Mouse (Mus musculus) mature B cell (primary cell): ENCODE measurements around the gene Apip.

Experiments used
- in situ Hi-C: fragments of 300-500 bp; cut with MboI; formaldehyde crosslinking; loops from 2 replicates; pipeline ENCODE4 v1.14.3; 2019

The Apip gene

DNA sequence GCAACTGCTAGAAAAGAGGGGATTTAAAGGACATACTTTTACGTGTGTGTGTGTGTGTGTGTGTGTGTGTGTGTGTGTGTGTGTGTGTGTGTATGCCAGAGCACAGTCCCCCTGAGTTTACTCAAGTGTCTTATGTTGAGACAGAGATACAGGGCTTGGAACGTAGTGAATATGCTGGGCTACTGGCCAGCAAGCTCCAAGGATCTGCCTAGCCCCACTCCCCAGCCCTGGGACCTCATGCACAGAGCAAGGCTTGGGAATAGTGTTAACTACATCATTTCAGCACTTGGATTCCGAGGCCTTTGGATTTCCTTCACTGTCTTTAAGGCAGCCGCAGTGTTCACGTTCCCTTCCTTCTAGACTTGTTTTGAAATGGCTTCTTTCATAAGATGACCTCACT is 29.1 kb downstream of the Apip start:
- in situ Hi-C loops, result no loop called here

DNA sequence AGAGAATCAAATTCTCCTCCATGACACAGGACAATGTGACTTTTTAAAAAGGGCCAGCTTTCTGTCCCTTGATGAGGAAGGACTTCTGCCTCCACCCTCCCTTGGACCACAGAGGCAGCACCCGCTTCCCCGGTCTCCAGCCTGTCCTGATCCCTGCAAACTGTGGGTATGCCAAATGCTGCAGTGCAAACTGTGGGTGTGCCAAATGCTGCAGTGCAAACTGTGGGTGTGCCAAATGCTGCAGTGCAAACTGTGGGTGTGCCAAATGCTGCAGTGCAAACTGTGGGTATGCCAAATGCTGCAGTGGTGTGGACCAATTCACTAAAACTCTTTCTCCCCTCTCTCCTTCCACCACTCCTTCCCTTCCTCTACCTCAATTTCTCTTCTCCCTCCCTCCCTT is 32.7 kb downstream of the Apip start:
- in situ Hi-C loops, result no loop called here

DNA sequence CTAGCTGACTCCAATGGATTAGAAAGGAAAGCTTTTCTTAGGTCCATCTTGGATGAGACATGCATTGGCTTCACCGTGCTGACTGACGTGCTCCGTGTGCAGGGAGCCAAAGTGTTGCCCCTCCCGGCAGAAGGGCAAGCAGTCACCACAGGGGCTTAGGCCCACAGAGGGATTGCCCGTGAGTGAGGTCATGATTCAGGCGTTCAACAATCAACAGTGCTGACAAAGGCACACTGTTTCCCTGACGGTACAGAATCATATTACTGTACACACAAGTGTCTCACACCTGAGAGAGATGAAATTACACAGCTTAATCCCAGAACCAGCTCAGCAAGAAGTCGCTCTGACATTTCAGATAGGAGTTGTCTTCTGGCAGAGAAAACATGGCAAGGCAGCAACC is 38.2 kb downstream of the Apip start:
- in situ Hi-C loops, result no loop called here

DNA sequence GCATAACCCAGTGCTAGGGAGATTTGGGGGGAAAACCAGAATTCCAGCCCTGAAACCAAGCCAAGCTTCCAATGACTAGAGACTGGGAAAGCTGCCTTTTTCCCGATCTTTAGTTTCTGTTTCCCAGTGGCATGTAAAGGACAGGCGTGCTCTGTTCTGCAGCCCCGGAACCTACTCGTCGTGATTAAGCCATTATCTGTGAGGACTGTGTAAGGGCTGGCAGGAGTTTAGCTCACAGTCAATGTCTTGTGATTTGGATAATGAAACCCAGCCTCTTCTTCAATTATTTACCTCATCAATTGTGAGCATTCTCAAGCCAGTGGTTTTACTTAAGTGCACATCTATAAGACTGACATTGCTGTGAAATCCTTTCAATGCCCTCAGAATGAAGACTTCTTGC is 43.7 kb downstream of the Apip start:
- in situ Hi-C loops, result no loop called here

DNA sequence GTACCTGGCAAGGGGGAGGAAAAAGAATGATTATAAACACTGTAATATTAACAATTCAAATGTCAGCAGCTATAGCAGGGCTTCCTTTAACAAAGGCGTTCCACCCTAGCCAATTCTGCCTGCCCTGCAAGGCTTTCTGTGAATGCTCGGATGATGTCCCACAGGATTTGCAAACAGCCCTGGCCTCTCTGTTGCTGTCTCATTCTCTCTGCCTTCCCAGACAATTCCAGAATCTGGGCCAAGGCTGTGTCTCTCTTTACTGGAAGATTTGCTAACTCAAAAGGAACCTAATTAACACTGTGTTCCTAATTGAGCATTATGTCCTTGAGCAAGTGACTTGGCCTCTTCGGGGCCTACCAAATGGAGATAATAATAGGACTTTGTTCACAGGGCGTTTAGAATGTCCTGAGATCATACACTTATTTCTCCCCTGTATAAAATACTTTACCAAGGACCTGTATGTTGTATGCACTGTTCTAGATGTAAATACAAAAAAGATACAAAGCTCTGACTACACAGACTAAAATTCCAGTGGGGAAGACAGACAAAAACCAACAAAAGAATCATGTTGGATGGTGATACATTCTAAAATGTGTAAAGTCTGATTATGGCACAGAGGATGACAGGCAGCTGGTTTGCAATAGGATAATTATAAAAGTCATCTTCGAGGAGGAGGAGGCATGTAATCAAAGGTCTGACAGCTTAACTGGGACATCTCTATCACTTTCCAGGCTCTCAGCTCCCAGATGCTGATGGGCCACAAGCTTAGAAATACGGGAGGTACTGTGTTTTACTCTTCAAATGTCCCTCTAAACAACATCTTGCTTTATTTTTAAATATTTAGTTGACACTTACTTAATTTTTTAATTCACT is 45.1 kb downstream of the Apip start:
- in situ Hi-C loops, result no loop called here

DNA sequence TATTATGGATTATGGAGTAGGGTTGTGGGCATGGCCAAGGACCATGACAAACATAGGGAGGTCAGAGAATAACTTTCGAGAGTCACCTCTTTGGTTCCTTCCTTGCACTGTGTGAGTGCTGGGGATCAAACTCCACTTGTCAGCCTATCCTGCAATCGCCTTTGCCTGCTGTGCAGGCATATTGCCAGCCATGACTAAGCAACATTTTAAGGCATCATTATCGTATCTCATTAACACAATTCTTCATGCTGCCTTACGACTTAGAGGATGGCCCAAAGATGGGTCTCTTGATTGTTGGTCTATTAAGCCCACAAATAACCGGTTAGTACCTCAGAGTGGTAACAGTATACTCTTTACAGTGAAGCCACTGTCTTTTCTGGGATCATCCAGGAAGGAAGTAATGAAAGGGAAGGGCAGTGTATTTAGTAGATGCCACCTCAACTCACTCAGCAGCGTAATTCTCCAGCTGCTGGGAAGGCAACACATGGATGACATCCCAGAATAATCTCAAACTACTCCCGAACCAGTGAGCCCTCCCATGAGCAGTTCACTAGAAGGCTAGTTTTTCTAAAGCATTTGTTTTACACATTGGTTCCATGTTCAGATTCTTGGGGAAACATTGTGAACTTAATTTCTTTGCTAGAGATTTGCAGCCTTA is 45.9 kb downstream of the Apip start:
- in situ Hi-C loops, result no loop called here

DNA sequence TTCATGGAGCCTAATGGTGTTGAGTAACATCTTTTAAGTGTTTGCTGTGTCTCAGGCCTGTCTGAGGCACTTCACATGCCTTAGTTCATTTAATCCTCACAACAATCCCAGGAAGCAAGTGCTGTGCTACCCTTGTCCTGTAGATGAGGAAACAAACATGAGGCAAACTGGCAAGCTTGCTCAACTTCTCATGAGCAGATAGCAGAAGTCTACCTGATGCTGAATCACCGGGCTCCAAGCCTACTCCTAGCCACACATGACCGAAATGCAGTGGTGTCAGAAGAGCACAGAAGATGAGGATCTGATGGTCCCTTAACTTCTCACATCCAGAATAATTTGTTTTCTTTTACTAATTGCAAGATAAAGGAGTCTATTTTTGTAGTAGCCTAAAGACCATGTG is 56.2 kb downstream of the Apip start:
- in situ Hi-C loops, result no loop called here

DNA sequence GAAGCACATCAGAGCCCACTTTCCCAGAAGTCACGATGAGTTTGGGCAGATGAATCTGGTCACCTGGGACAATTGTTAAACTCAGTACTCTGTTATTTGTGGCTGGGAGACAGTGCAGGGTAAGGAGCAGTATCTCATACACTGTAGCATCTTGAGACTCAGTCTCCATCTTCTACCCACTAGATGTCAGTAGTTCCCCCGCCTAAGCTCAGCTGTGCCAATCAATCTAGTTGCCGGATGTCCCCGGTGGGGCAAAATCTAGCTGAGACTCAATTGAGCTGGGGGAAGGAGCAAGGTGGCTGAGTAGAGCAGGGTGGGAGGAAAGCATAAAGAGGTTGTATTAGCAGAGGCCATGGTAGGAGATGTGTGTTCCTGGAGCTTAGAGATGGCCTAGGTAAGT is 57.7 kb downstream of the Apip start:
- in situ Hi-C loops, result no loop called here

DNA sequence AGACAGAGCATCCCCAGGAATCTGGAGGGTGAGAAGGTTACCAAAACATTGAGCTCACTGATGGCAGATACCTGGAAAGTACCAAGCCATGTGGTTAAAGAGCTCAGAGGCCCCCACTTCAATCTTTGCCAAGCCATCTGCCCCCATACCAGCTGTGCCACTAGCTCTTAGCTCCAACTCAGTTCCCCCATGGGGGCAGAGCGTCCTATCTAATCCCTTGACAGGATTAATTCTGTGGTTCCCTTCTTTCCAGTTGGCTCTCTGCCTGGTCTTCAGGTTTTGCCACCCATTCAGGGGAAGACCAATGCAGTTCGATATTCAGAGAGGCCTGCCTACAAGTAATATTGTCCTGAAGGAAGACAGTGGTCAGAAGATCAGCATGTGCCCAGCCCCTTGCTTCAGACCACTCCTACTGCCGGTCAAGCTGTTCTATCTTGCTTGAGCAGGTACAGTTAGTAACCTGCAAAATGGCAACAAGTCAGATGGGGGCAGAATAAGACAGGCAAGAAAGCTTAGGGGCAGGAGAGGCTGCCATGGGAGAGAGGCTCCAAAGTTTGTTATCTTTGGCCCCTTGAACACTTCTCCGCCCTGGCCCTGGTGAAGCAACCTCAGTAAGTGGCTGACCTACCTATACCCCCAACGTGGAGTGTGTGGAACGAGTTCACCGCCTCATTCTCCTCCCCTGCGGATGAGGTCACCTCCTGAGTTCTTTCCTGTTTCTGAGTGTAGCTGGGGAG is 65.2 kb downstream of the Apip start:
- in situ Hi-C loops, result no loop called here
